Mouse (Mus musculus): ENCODE data around the gene Gpsm3.

DNA sequence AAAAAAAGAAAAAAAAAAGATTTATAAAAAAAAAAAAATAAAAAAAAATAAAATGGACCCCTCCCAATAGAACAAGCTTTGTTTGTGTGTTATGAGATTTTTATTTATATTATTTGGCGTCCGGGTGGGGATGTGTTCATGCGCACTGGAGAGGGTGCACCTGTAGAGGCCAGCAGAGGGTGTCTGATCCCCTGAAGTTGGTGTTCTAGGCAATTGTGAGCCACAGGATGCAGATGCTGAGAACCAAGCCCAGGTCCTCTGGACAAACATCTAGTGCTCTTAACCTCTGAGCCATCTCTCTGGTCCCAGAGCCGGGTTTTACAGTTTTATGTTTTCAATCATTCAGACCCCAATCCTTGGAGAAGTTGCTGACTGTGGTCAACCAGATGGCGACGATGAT is 29.2 kb upstream of the Gpsm3 start:
- TF ChIP-seq POLR2A (IDR thresholded peaks at IDR 0.05; ENCODE audit: extremely low read depth, insufficient read depth, low read length) = no peak
- no peak for TF ChIP-seq CTCF (IDR thresholded peaks at IDR 0.05; ENCODE audit: extremely low read depth, insufficient read depth, low read length)

All from cortical plate, adult 2 months (tissue).